Mouse (Mus musculus) midbrain, embryonic 10.5 days (tissue): ENCODE data around the gene Rbsn. TPM values are rescaled to one million over a fixed set of nuclear protein-coding genes. Genes with fewer than 3 reads are reported as not detected.

Experiments
- DNase-seq: peaks from one replicate; pipeline ENCODE4 v3.0.0-alpha.2; 2017; ENCODE audit warnings: low spot score
- H3K27ac ChIP-seq: fragments of 300-500 bp; sonication (generic); replicated peaks from 2 replicates; pipeline ENCODE4 v1.5.1; 2016; ENCODE audit warnings: mild to moderate bottlenecking
- H3K27me3 ChIP-seq: fragments of 300-500 bp; sonication (generic); 2 replicates; pipeline ENCODE4 v1.6.1; 2016; ENCODE audit warnings: low read depth, mild to moderate bottlenecking; ENCODE audit not compliant: poor library complexity, severe bottlenecking
- H3K36me3 ChIP-seq: fragments of 300-500 bp; sonication (generic); 2 replicates; pipeline ENCODE4 v1.6.1; 2016; ENCODE audit warnings: mild to moderate bottlenecking, moderate library complexity
- H3K4me1 ChIP-seq: fragments of 300-500 bp; sonication (generic); 2 replicates; pipeline ENCODE4 v1.6.1; 2016
- H3K4me3 ChIP-seq: fragments of 300-500 bp; sonication (generic); 2 replicates; pipeline ENCODE4 v1.5.1; 2016; ENCODE audit warnings: mild to moderate bottlenecking, moderate library complexity
- H3K9me3 ChIP-seq: fragments of 300-500 bp; sonication (generic); replicated peaks from 2 replicates; pipeline ENCODE4 v1.6.1; 2016; ENCODE audit warnings: mild to moderate bottlenecking
- WGBS: fragments of 180-500 bp; shearing (Covaris S2); methylation state at CpG from one replicate; pipeline ENCODE4 v1.1.7; 2016; 5-methylcytosine and 5-hydroxymethylcytosine counted together
- polyA plus RNA-seq: library from polyadenylated mRNA; unstranded; fragments of >200 nt; fragmentation: Nextera tagmentation; extraction: Ambion mirVana; gene quantifications from 2 replicates; pipeline ENCODE4 v1.2.1, GENCODE M21; 2016

Rbsn gene
- polyA plus RNA-seq, 1 experiment from 2014 or later, result 26.5 TPM

- Histone ChIP-seq H3K4me3 (no peak overlapping the region), H3K9me3 (no peaks in the 10 kb centered on the region), H3K27me3 (no peaks in the 10 kb centered on the region), H3K36me3 (no peaks in the 10 kb centered on the region), H3K27ac (no peak overlapping the region), H3K4me1 (no peaks in the 10 kb centered on the region)
- DNase-seq, result no peak
Measured at GRCm38 (mm10) chr6:92229103-92229502, 14.4 kb upstream of the Rbsn start.

GRCm38 (mm10) chr6:92224981-92225380 is 10.3 kb upstream of the Rbsn start:
- no peak overlapping the region for H3K4me3 ChIP-seq
- no peak for DNase-seq
- H3K27me3 ChIP-seq, result peaks cover 6% of the 10 kb centered on the region; the same call in 1 of the 2 replicates
- H3K36me3 ChIP-seq, result no peaks in the 10 kb centered on the region
- H3K27ac ChIP-seq, result no peak overlapping the region
- H3K4me1 ChIP-seq, result no peaks in the 10 kb centered on the region
- H3K9me3 ChIP-seq, result no peaks in the 10 kb centered on the region
- 78% methylated on average over 1 of the region's 1 CpGs for WGBS

GRCm38 (mm10) chr6:92222021-92222420 is 7.3 kb upstream of the Rbsn start:
- DNase-seq, result no peak

GRCm38 (mm10) chr6:92221604-92222003 is 6.9 kb upstream of the Rbsn start:
- WGBS, result 85% methylated on average over 6 of the region's 6 CpGs
- Histone ChIP-seq H3K27me3 (peaks cover 6% of the 10 kb centered on the region; the same call in 1 of the 2 replicates), H3K4me3 (no peak overlapping the region), H3K36me3 (no peaks in the 10 kb centered on the region), H3K9me3 (no peaks in the 10 kb centered on the region), H3K27ac (no peak overlapping the region), H3K4me1 (no peaks in the 10 kb centered on the region)
- no peak for DNase-seq

More at GRCm38 (mm10) chr6:92222021-92222420, 7.3 kb upstream of the Rbsn start:
- Histone ChIP-seq H3K36me3 (no peaks in the 10 kb centered on the region), H3K4me1 (no peaks in the 10 kb centered on the region), H3K27me3 (peaks cover 6% of the 10 kb centered on the region; the same call in 1 of the 2 replicates), H3K27ac (no peak overlapping the region), H3K4me3 (no peak overlapping the region), H3K9me3 (no peaks in the 10 kb centered on the region)
- 91% methylated on average over 3 of the region's 3 CpGs for WGBS

- 54% methylated on average over 3 of the region's 3 CpGs for WGBS
- DNase-seq, result peak; percentile 46
- Histone ChIP-seq H3K27me3 (peaks cover 6% of the 10 kb centered on the region; the same call in 1 of the 2 replicates), H3K27ac (no peak overlapping the region), H3K4me1 (no peaks in the 10 kb centered on the region), H3K36me3 (no peaks in the 10 kb centered on the region), H3K9me3 (no peaks in the 10 kb centered on the region), H3K4me3 (no peak overlapping the region)
Measured at GRCm38 (mm10) chr6:92219445-92219844, 4.7 kb upstream of the Rbsn start.

- under 1% methylated on average over 48 of the region's 48 CpGs for WGBS
- Histone ChIP-seq H3K4me1 (peaks cover 12% of the 10 kb centered on the region), H3K27ac (peak overlapping the region; percentile 86), H3K9me3 (no peaks in the 10 kb centered on the region), H3K4me3 (peak overlapping the region; percentile 80), H3K27me3 (no peaks in the 10 kb centered on the region), H3K36me3 (peaks cover 19% of the 10 kb centered on the region)
- no peak for DNase-seq
Measured at GRCm38 (mm10) chr6:92214055-92214772, 511 bp downstream of the Rbsn start.

- H3K36me3 ChIP-seq, result peaks cover 86% of the 10 kb centered on the region
- H3K27ac ChIP-seq, result no peak overlapping the region
- no peak overlapping the region for H3K4me3 ChIP-seq
- H3K27me3 ChIP-seq, result no peaks in the 10 kb centered on the region
- DNase-seq, result no peak
- H3K9me3 ChIP-seq, result no peaks in the 10 kb centered on the region
- WGBS, result 92% methylated on average over 8 of the region's 8 CpGs
- no peaks in the 10 kb centered on the region for H3K4me1 ChIP-seq
Measured at GRCm38 (mm10) chr6:92199414-92199813, 15.3 kb downstream of the Rbsn start.

GRCm38 (mm10) chr6:92184178-92184577 is 30.5 kb downstream of the Rbsn start:
- Histone ChIP-seq H3K27ac (peak overlapping the region; percentile 88), H3K36me3 (peaks cover 55% of the 10 kb centered on the region), H3K4me1 (peaks cover 15% of the 10 kb centered on the region), H3K4me3 (peak overlapping the region; percentile 88), H3K9me3 (peaks cover 8% of the 10 kb centered on the region; the same call in 1 of the 2 replicates), H3K27me3 (no peaks in the 10 kb centered on the region)
- DNase-seq, result no peak
- WGBS, result 7% methylated on average over 10 of the region's 10 CpGs

GRCm38 (mm10) chr6:92183621-92184131 is 31.0 kb downstream of the Rbsn start, which contains the start of gene Mrps25:
Mrps25 (minus strand) TSS chr6:92184033.
- WGBS, result under 1% methylated on average over 42 of the region's 42 CpGs
- Histone ChIP-seq H3K27ac (peak within 1 kb of the TSS; percentile 88), H3K36me3 (peaks cover 55% of the 10 kb centered on the region), H3K4me3 (peak within 1 kb of the TSS; percentile 88), H3K4me1 (peaks cover 15% of the 10 kb centered on the region), H3K9me3 (peaks cover 11% of the 10 kb centered on the region; the same call in 1 of the 2 replicates), H3K27me3 (no peaks in the 10 kb centered on the region)
- DNase-seq, result peak; percentile 81

- Histone ChIP-seq H3K27ac (no peak overlapping the region), H3K36me3 (peaks cover 94% of the 10 kb centered on the region), H3K27me3 (no peaks in the 10 kb centered on the region), H3K9me3 (peaks cover 11% of the 10 kb centered on the region; the same call in 1 of the 2 replicates), H3K4me1 (no peaks in the 10 kb centered on the region), H3K4me3 (no peak overlapping the region)
- 95% methylated on average over 1 of the region's 1 CpGs for WGBS
- no peak for DNase-seq
Measured at GRCm38 (mm10) chr6:92176450-92176849, 38.3 kb downstream of the Rbsn start.

GRCm38 (mm10) chr6:92162724-92163123 is 52.0 kb downstream of the Rbsn start:
- Histone ChIP-seq H3K27me3 (no peaks in the 10 kb centered on the region), H3K4me3 (no peak overlapping the region)
- WGBS, result 85% methylated on average over 1 of the region's 1 CpGs

GRCm38 (mm10) chr6:92158801-92159200 is 55.9 kb downstream of the Rbsn start:
- DNase-seq, result no peak
- no peaks in the 10 kb centered on the region for H3K27me3 ChIP-seq
- H3K9me3 ChIP-seq, result no peaks in the 10 kb centered on the region
- 95% methylated on average over 3 of the region's 3 CpGs for WGBS
- H3K4me1 ChIP-seq, result peaks cover 11% of the 10 kb centered on the region
- no peak overlapping the region for H3K4me3 ChIP-seq
- H3K36me3 ChIP-seq, result peaks cover 100% of the 10 kb centered on the region
- no peak overlapping the region for H3K27ac ChIP-seq

More at GRCm38 (mm10) chr6:92162724-92163123, 52.0 kb downstream of the Rbsn start:
- Histone ChIP-seq H3K9me3 (no peaks in the 10 kb centered on the region), H3K36me3 (peaks cover 99% of the 10 kb centered on the region), H3K4me1 (peaks cover 11% of the 10 kb centered on the region), H3K27ac (no peak overlapping the region)
- no peak for DNase-seq

- no peak for DNase-seq
- no peaks in the 10 kb centered on the region for H3K27me3 ChIP-seq
- 90% methylated on average over 1 of the region's 1 CpGs for WGBS
- peaks cover 97% of the 10 kb centered on the region for H3K36me3 ChIP-seq
- H3K27ac ChIP-seq, result no peak overlapping the region
- H3K4me1 ChIP-seq, result no peaks in the 10 kb centered on the region
- no peaks in the 10 kb centered on the region for H3K9me3 ChIP-seq
- no peak overlapping the region for H3K4me3 ChIP-seq
Measured at GRCm38 (mm10) chr6:92153774-92154173, 61.0 kb downstream of the Rbsn start.
